Mouse (Mus musculus): ENCODE measurements around the gene Ptdss2. TPM values are rescaled to one million over a fixed set of nuclear protein-coding genes. Genes with fewer than 3 reads are reported as not detected.

Gene Ptdss2
- total and polyA plus RNA-seq, 2 experiments from 2014 or later = 24.9 to 78.3 TPM

DNA sequence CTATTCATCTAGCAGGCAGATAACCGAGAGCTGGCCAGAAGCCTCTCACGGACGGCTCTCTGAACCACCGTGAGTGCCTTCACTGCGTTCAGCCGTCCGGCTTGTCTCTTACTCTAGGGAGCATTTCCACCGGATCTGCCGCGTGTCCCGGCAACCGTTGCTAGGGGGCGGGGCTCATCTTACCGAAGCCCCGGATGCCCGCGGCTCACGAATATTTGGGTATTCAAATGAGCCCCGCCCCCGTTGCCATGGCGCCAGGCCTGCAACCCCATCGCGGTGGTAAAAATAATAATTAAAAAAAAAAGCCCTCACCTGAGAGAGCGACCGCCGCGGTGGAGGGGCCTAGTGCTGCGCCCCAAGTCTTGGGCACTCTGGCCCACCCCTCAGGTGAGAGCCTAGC lies 72.6 kb downstream of the Ptdss2 start:
- Histone ChIP-seq H3K9me3 (ENCODE audit: low read length) (no peaks in the 10 kb centered on the region), H3K9ac (peak overlapping the region; percentile 48), H3K4me2 (ENCODE audit: low read depth) (peak overlapping the region; percentile 99), H3K27me3 (ENCODE audit: insufficient read depth, low read length) (no peaks in the 10 kb centered on the region), H3K27ac (ENCODE audit: low read depth, low read length) (peak overlapping the region; percentile 72), H3K4me3 (ENCODE audit: low read depth, low read length) (peak overlapping the region; percentile 97), H3K36me3 (ENCODE audit: insufficient read depth) (peaks cover 25% of the 10 kb centered on the region), H3K4me1 (ENCODE audit: insufficient read depth) (peaks cover 12% of the 10 kb centered on the region)
- ATAC-seq = peak; percentile 59
- TF ChIP-seq CTCF (IDR thresholded peaks at IDR 0.05; ENCODE audit: low read depth) = no peak
- 2% methylated on average over 28 of the region's 28 CpGs for WGBS
- peak; percentile 93 for DNase-seq

DNA sequence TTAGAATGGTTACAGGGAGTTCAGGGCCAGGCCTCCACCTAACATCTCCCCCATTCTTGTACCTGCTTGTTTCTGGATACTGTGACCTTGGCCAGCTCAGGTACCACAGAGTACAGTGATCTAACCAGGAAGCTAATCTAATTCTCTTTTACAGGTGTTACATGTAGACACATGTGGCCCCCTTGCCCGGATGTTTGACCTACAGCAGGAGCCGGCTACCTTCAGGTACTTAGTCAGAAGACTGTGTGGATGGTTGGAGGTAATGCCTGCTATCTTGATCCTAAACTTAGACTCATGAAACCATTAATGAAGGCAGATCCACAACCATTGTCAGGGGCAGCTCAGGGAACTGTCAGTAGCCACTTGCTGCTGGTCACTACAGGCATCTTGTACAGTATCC lies 73.6 kb downstream of the Ptdss2 start:
- no peak for DNase-seq
- Histone ChIP-seq H3K27ac (ENCODE audit: low read depth, low read length) (no peak overlapping the region), H3K9me3 (ENCODE audit: low read length) (no peaks in the 10 kb centered on the region), H3K4me1 (ENCODE audit: insufficient read depth) (peaks cover 12% of the 10 kb centered on the region), H3K27me3 (ENCODE audit: insufficient read depth, low read length) (no peaks in the 10 kb centered on the region), H3K4me2 (ENCODE audit: low read depth) (no peak overlapping the region), H3K36me3 (ENCODE audit: insufficient read depth) (peaks cover 16% of the 10 kb centered on the region), H3K4me3 (ENCODE audit: low read depth, low read length) (no peak overlapping the region), H3K9ac (no peak overlapping the region)
- ATAC-seq = no peak
- WGBS = 97% methylated on average over 2 of the region's 2 CpGs
- TF ChIP-seq CTCF (IDR thresholded peaks at IDR 0.05; ENCODE audit: low read depth) = no peak

GRCm38 (mm10) chr7:141196619-141197282 lies 74.6 kb downstream of the Ptdss2 start:
- Histone ChIP-seq H3K36me3 (ENCODE audit: insufficient read depth) (peaks cover 7% of the 10 kb centered on the region; the same call in 1 of the 2 replicates), H3K4me3 (ENCODE audit: low read depth, low read length) (no peak overlapping the region), H3K9ac (no peak overlapping the region), H3K27ac (ENCODE audit: low read depth, low read length) (no peak overlapping the region), H3K9me3 (ENCODE audit: low read length) (no peaks in the 10 kb centered on the region), H3K4me2 (ENCODE audit: low read depth) (no peak overlapping the region), H3K27me3 (ENCODE audit: insufficient read depth, low read length) (no peaks in the 10 kb centered on the region), H3K4me1 (ENCODE audit: insufficient read depth) (peaks cover 12% of the 10 kb centered on the region)
- WGBS = 94% methylated on average over 8 of the region's 8 CpGs
- ATAC-seq (no peak), DNase-seq (no peak)
- no peak for TF ChIP-seq CTCF (IDR thresholded peaks at IDR 0.05; ENCODE audit: low read depth)

- Histone ChIP-seq H3K27ac (ENCODE audit: low read depth, low read length) (no peak overlapping the region), H3K27me3 (ENCODE audit: insufficient read depth, low read length) (no peaks in the 10 kb centered on the region), H3K9me3 (ENCODE audit: low read length) (no peaks in the 10 kb centered on the region), H3K9ac (no peak overlapping the region), H3K4me2 (ENCODE audit: low read depth) (no peak overlapping the region), H3K4me1 (ENCODE audit: insufficient read depth) (peaks cover 4% of the 10 kb centered on the region; the same call in 1 of the 2 replicates), H3K4me3 (ENCODE audit: low read depth, low read length) (no peak overlapping the region), H3K36me3 (ENCODE audit: insufficient read depth) (no peaks in the 10 kb centered on the region)
- DNase-seq = no peak
- WGBS = 95% methylated on average over 4 of the region's 4 CpGs
- no peak for TF ChIP-seq CTCF (IDR thresholded peaks at IDR 0.05; ENCODE audit: low read depth)
- ATAC-seq = no peak
Observed at GRCm38 (mm10) chr7:141198121-141198520, 75.9 kb downstream of the Ptdss2 start.

GRCm38 (mm10) chr7:141204546-141204945 lies 82.4 kb downstream of the Ptdss2 start:
- H3K4me2 ChIP-seq (ENCODE audit: low read depth) = no peak overlapping the region
- H3K9me3 ChIP-seq (ENCODE audit: low read length) = no peaks in the 10 kb centered on the region
- no peak overlapping the region for H3K27ac ChIP-seq (ENCODE audit: low read depth, low read length)
- DNase-seq (no peak), ATAC-seq (no peak)
- WGBS = 81% methylated on average over 3 of the region's 3 CpGs
- TF ChIP-seq CTCF (IDR thresholded peaks at IDR 0.05; ENCODE audit: low read depth) = no peak
- no peaks in the 10 kb centered on the region for H3K4me1 ChIP-seq (ENCODE audit: insufficient read depth)
- no peaks in the 10 kb centered on the region for H3K27me3 ChIP-seq (ENCODE audit: insufficient read depth, low read length)
- H3K4me3 ChIP-seq (ENCODE audit: low read depth, low read length) = no peak overlapping the region
- H3K36me3 ChIP-seq (ENCODE audit: insufficient read depth) = no peaks in the 10 kb centered on the region
- no peak overlapping the region for H3K9ac ChIP-seq

DNA sequence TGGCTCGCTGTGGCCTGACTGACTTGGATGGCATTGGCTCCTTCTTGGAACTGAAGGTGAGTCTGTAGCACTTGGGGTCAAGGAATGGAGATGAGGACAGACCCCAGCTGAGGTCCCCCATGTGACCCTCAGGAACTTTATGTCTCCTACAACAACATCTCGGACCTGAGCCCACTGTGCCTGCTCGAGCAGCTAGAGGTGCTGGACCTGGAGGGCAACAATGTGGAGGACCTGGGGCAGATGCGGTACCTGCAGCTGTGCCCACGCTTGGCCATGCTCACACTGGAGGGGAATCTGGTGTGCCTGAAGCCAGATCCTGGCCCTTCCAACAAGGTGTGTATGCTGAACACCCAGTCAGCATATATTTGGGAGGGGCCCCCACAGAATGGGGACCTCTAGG lies 83.3 kb downstream of the Ptdss2 start:
- Histone ChIP-seq H3K4me1 (ENCODE audit: insufficient read depth) (no peaks in the 10 kb centered on the region), H3K27me3 (ENCODE audit: insufficient read depth, low read length) (no peaks in the 10 kb centered on the region), H3K9ac (no peak overlapping the region), H3K4me3 (ENCODE audit: low read depth, low read length) (no peak overlapping the region), H3K9me3 (ENCODE audit: low read length) (no peaks in the 10 kb centered on the region), H3K36me3 (ENCODE audit: insufficient read depth) (no peaks in the 10 kb centered on the region), H3K4me2 (ENCODE audit: low read depth) (no peak overlapping the region), H3K27ac (ENCODE audit: low read depth, low read length) (no peak overlapping the region)
- no peak for ATAC-seq
- DNase-seq = no peak
- TF ChIP-seq CTCF (IDR thresholded peaks at IDR 0.05; ENCODE audit: low read depth) = no peak
- WGBS = 95% methylated on average over 5 of the region's 5 CpGs

DNA sequence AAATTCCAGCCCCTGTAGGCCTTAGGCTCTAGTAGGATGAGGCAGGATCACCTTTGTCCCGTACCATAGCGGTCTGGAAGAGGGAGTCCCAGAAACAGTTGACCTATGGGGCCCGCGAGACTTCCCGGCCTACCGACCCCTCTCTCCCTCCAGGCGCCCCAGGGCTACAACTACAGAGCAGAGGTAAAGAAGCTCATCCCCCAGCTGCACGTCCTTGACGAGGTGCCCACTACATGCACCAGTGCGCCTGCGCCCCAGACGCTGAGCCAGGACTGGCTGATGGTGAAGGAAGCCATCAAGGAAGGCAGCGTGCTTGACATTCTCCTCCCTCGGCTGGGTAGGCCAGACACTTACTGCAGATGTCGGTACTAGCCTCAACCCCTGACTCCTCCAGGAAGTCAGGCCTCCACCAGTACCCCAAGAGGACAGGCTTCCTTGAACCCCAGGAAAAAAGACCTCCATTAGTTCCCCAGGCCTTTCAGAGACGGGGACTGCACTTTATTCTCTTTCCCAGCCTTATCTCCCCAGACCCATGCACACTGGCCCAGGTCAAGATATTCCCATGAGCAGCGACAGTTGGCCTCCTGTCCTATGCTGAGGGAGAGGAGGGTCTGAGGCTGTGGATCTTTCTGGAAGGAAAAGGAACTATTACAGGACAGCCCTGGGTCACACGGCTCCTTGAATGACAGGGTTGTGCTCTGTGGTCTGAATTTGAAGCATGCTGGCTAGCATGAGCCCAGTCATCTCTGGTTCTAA lies 84.2 kb downstream of the Ptdss2 start:
- 94% methylated on average over 18 of the region's 18 CpGs for WGBS
- H3K4me1 ChIP-seq (ENCODE audit: insufficient read depth) = no peaks in the 10 kb centered on the region
- H3K27ac ChIP-seq (ENCODE audit: low read depth, low read length) = no peak overlapping the region
- no peak overlapping the region for H3K4me3 ChIP-seq (ENCODE audit: low read depth, low read length)
- H3K9me3 ChIP-seq (ENCODE audit: low read length) = no peaks in the 10 kb centered on the region
- no peaks in the 10 kb centered on the region for H3K27me3 ChIP-seq (ENCODE audit: insufficient read depth, low read length)
- DNase-seq (no peak), ATAC-seq (no peak)
- no peak overlapping the region for H3K4me2 ChIP-seq (ENCODE audit: low read depth)
- no peak overlapping the region for H3K9ac ChIP-seq
- no peak for TF ChIP-seq CTCF (IDR thresholded peaks at IDR 0.05; ENCODE audit: low read depth)
- no peaks in the 10 kb centered on the region for H3K36me3 ChIP-seq (ENCODE audit: insufficient read depth)

Other genes starting within 250 kb of the Ptdss2 start
- 164 and 174 TPM in 2 replicates for gene Psmd13, start 240.4 kb upstream of the Ptdss2 start, total RNA-seq (2014; rRNA removed)
- 274 and 298 TPM in 2 replicates for gene Psmd13, start 240.4 kb upstream of the Ptdss2 start, polyA plus RNA-seq (2015; fragmentation: Nextera tagmentation; extraction: Ambion mirVana)
- gene Sirt3, start 240.1 kb upstream of the Ptdss2 start, total RNA-seq (2014; rRNA removed) = 41.9 and 46.3 TPM in 2 replicates
- gene Sirt3, start 240.1 kb upstream of the Ptdss2 start, polyA plus RNA-seq (2015; fragmentation: Nextera tagmentation; extraction: Ambion mirVana) = 44.2 and 48.3 TPM in 2 replicates
- not detected in 2 replicates for gene Cox8b, start 221.9 kb upstream of the Ptdss2 start, total RNA-seq (2014; rRNA removed)
- gene Cox8b, start 221.9 kb upstream of the Ptdss2 start, polyA plus RNA-seq (2015; fragmentation: Nextera tagmentation; extraction: Ambion mirVana) = not detected in 2 replicates
- 0.85 and 1.00 TPM in 2 replicates for gene Nlrp6, start 201.5 kb upstream of the Ptdss2 start, total RNA-seq (2014; rRNA removed)
- gene Nlrp6, start 201.5 kb upstream of the Ptdss2 start, polyA plus RNA-seq (2015; fragmentation: Nextera tagmentation; extraction: Ambion mirVana) = 0.98 and 1.3 TPM in 2 replicates
- gene Pgghg, start 181.0 kb upstream of the Ptdss2 start, total RNA-seq (2014; rRNA removed) = 7.2 and 8.5 TPM in 2 replicates
- gene Pgghg, start 181.0 kb upstream of the Ptdss2 start, polyA plus RNA-seq (2015; fragmentation: Nextera tagmentation; extraction: Ambion mirVana) = 4.7 and 5.3 TPM in 2 replicates
- 0.86 TPM in 1 of 2 replicates, not detected in the other for gene Ifitm5, start 172.1 kb upstream of the Ptdss2 start, total RNA-seq (2014; rRNA removed)
- 0.28 and 0.45 TPM in 2 replicates for gene Ifitm5, start 172.1 kb upstream of the Ptdss2 start, polyA plus RNA-seq (2015; fragmentation: Nextera tagmentation; extraction: Ambion mirVana)
- gene Gm45717, start 166.4 kb upstream of the Ptdss2 start, total RNA-seq (2014; rRNA removed) = not detected in 2 replicates
- gene Gm45717, start 166.4 kb upstream of the Ptdss2 start, polyA plus RNA-seq (2015; fragmentation: Nextera tagmentation; extraction: Ambion mirVana) = not detected in 2 replicates
- gene Ifitm2, start 166.4 kb upstream of the Ptdss2 start, total RNA-seq (2014; rRNA removed) = 45.2 and 55.6 TPM in 2 replicates
- gene Ifitm2, start 166.4 kb upstream of the Ptdss2 start, polyA plus RNA-seq (2015; fragmentation: Nextera tagmentation; extraction: Ambion mirVana) = 240 and 270 TPM in 2 replicates
- 10.5 and 12.7 TPM in 2 replicates for gene Ifitm1, start 155.2 kb upstream of the Ptdss2 start, total RNA-seq (2014; rRNA removed)
- 14.5 and 19.4 TPM in 2 replicates for gene Ifitm1, start 155.2 kb upstream of the Ptdss2 start, polyA plus RNA-seq (2015; fragmentation: Nextera tagmentation; extraction: Ambion mirVana)
- gene Ifitm3, start 111.6 kb upstream of the Ptdss2 start, total RNA-seq (2014; rRNA removed) = 12.2 and 35.9 TPM in 2 replicates
- 78.8 and 81.3 TPM in 2 replicates for gene Ifitm3, start 111.6 kb upstream of the Ptdss2 start, polyA plus RNA-seq (2015; fragmentation: Nextera tagmentation; extraction: Ambion mirVana)
- 2.0 TPM in 1 of 2 replicates, not detected in the other for gene Ifitm6, start 104.5 kb upstream of the Ptdss2 start, total RNA-seq (2014; rRNA removed)
- gene Ifitm6, start 104.5 kb upstream of the Ptdss2 start, polyA plus RNA-seq (2015; fragmentation: Nextera tagmentation; extraction: Ambion mirVana) = 0.34 and 0.38 TPM in 2 replicates
- not detected in 2 replicates for gene Gm17387, start 93.3 kb upstream of the Ptdss2 start, total RNA-seq (2014; rRNA removed)
- not detected in 2 replicates for gene Gm17387, start 93.3 kb upstream of the Ptdss2 start, polyA plus RNA-seq (2015; fragmentation: Nextera tagmentation; extraction: Ambion mirVana)
- gene B4galnt4, start 61.3 kb upstream of the Ptdss2 start, total RNA-seq (2014; rRNA removed) = 126 and 163 TPM in 2 replicates
- 42.3 and 47.4 TPM in 2 replicates for gene B4galnt4, start 61.3 kb upstream of the Ptdss2 start, polyA plus RNA-seq (2015; fragmentation: Nextera tagmentation; extraction: Ambion mirVana)
- not detected in 2 replicates for gene Pkp3, start 44.2 kb upstream of the Ptdss2 start, total RNA-seq (2014; rRNA removed)
- 0.08 TPM in 1 of 2 replicates, not detected in the other for gene Pkp3, start 44.2 kb upstream of the Ptdss2 start, polyA plus RNA-seq (2015; fragmentation: Nextera tagmentation; extraction: Ambion mirVana)
- gene Sigirr, start 21.8 kb upstream of the Ptdss2 start, total RNA-seq (2014; rRNA removed) = 2.9 TPM in 2 replicates
- gene Sigirr, start 21.8 kb upstream of the Ptdss2 start, polyA plus RNA-seq (2015; fragmentation: Nextera tagmentation; extraction: Ambion mirVana) = 2.4 and 2.7 TPM in 2 replicates
- 0.08 and 0.43 TPM in 2 replicates for gene Ano9, start 4.6 kb upstream of the Ptdss2 start, total RNA-seq (2014; rRNA removed)
- gene Ano9, start 4.6 kb upstream of the Ptdss2 start, polyA plus RNA-seq (2015; fragmentation: Nextera tagmentation; extraction: Ambion mirVana) = 0.05 and 0.20 TPM in 2 replicates
- gene Rnh1, start 50.5 kb downstream of the Ptdss2 start, total RNA-seq (2014; rRNA removed) = 41.6 and 41.9 TPM in 2 replicates
- 43.1 and 45.4 TPM in 2 replicates for gene Rnh1, start 50.5 kb downstream of the Ptdss2 start, polyA plus RNA-seq (2015; fragmentation: Nextera tagmentation; extraction: Ambion mirVana)
- 103 and 149 TPM in 2 replicates for gene Hras, start 71.6 kb downstream of the Ptdss2 start, total RNA-seq (2014; rRNA removed)
- gene Hras, start 71.6 kb downstream of the Ptdss2 start, polyA plus RNA-seq (2015; fragmentation: Nextera tagmentation; extraction: Ambion mirVana) = 198 and 199 TPM in 2 replicates
- 11.1 and 11.7 TPM in 2 replicates for gene Lrrc56, start 71.8 kb downstream of the Ptdss2 start, total RNA-seq (2014; rRNA removed)
- 10.2 and 10.7 TPM in 2 replicates for gene Lrrc56, start 71.8 kb downstream of the Ptdss2 start, polyA plus RNA-seq (2015; fragmentation: Nextera tagmentation; extraction: Ambion mirVana)
- gene Lmntd2, start 91.7 kb downstream of the Ptdss2 start, total RNA-seq (2014; rRNA removed) = 0.62 TPM in 1 of 2 replicates, not detected in the other
- gene Lmntd2, start 91.7 kb downstream of the Ptdss2 start, polyA plus RNA-seq (2015; fragmentation: Nextera tagmentation; extraction: Ambion mirVana) = 0.15 and 0.33 TPM in 2 replicates
- 13.3 and 15.8 TPM in 2 replicates for gene Rassf7, start 93.5 kb downstream of the Ptdss2 start, total RNA-seq (2014; rRNA removed)
- 15.6 and 19.1 TPM in 2 replicates for gene Rassf7, start 93.5 kb downstream of the Ptdss2 start, polyA plus RNA-seq (2015; fragmentation: Nextera tagmentation; extraction: Ambion mirVana)
- gene Phrf1, start 106.4 kb downstream of the Ptdss2 start, total RNA-seq (2014; rRNA removed) = 50.2 and 53.8 TPM in 2 replicates
- 26.1 and 35.8 TPM in 2 replicates for gene Phrf1, start 106.4 kb downstream of the Ptdss2 start, polyA plus RNA-seq (2015; fragmentation: Nextera tagmentation; extraction: Ambion mirVana)
- gene Irf7, start 144.1 kb downstream of the Ptdss2 start, total RNA-seq (2014; rRNA removed) = 1.3 and 3.8 TPM in 2 replicates
- 3.4 and 3.7 TPM in 2 replicates for gene Irf7, start 144.1 kb downstream of the Ptdss2 start, polyA plus RNA-seq (2015; fragmentation: Nextera tagmentation; extraction: Ambion mirVana)
- not detected in 2 replicates for gene Cdhr5, start 154.4 kb downstream of the Ptdss2 start, total RNA-seq (2014; rRNA removed)
- gene Cdhr5, start 154.4 kb downstream of the Ptdss2 start, polyA plus RNA-seq (2015; fragmentation: Nextera tagmentation; extraction: Ambion mirVana) = not detected in 2 replicates
- gene Sct, start 156.8 kb downstream of the Ptdss2 start, total RNA-seq (2014; rRNA removed) = not detected in 2 replicates
- gene Sct, start 156.8 kb downstream of the Ptdss2 start, polyA plus RNA-seq (2015; fragmentation: Nextera tagmentation; extraction: Ambion mirVana) = 2.9 and 3.9 TPM in 2 replicates
- gene Drd4, start 169.6 kb downstream of the Ptdss2 start, total RNA-seq (2014; rRNA removed) = 0.31 and 0.38 TPM in 2 replicates
- 0.90 and 0.98 TPM in 2 replicates for gene Drd4, start 169.6 kb downstream of the Ptdss2 start, polyA plus RNA-seq (2015; fragmentation: Nextera tagmentation; extraction: Ambion mirVana)
- gene Deaf1, start 205.3 kb downstream of the Ptdss2 start, total RNA-seq (2014; rRNA removed) = 238 and 239 TPM in 2 replicates
- 282 and 289 TPM in 2 replicates for gene Deaf1, start 205.3 kb downstream of the Ptdss2 start, polyA plus RNA-seq (2015; fragmentation: Nextera tagmentation; extraction: Ambion mirVana)
- gene Tmem80, start 205.4 kb downstream of the Ptdss2 start, total RNA-seq (2014; rRNA removed) = 25.2 and 33.2 TPM in 2 replicates
- gene Tmem80, start 205.4 kb downstream of the Ptdss2 start, polyA plus RNA-seq (2015; fragmentation: Nextera tagmentation; extraction: Ambion mirVana) = 32.9 and 34.7 TPM in 2 replicates
- 1.0 and 1.1 TPM in 2 replicates for gene Eps8l2, start 216.5 kb downstream of the Ptdss2 start, total RNA-seq (2014; rRNA removed)
- 0.74 and 0.82 TPM in 2 replicates for gene Eps8l2, start 216.5 kb downstream of the Ptdss2 start, polyA plus RNA-seq (2015; fragmentation: Nextera tagmentation; extraction: Ambion mirVana)

Measured in forebrain, postnatal 0 days (tissue).